ENCODE assay signal across 8 mouse cellular contexts in the genomic region with DNA sequence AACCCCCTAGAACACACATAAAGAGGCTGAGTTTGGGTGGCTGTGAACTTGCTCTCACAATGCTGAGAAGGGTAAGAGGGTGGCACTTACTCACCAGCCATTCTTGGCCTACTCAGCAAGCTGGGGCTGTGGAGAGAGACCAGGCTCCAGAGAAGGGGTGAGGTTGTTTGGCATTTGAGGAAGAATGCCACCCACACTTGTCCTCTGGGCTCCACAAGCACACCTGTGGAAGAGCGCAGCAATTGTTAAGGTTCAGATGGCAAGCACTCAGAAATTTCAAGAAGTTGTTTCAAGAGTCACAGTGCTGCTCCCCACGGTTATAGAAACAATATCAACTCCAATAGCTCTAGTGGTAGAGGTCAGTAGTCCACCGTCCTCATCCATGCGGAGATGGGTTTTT. TPM values are rescaled to one million over a fixed set of nuclear protein-coding genes. Genes with fewer than 3 reads are reported as not detected.
DNase-seq lines count a peak whose midpoint lies in the region; TF ChIP-seq lines count a peak whose summit lies in the region.

No protein-coding gene starts in this region.

- peaks cover 17% of the 10 kb centered on the region for H3K4me1 ChIP-seq in testis, adult 2 months (ENCODE audit: control insufficient read depth, insufficient read depth, low read length)

- no peaks in the 10 kb centered on the region for H3K27me3 ChIP-seq in testis, adult 2 months (ENCODE audit: control insufficient read depth, insufficient read depth, low read length)

- peak; percentile 2 for DNase-seq in embryo, embryonic 11 days
- DNase-seq in embryo, embryonic 9.5 days (ENCODE audit: extremely low spot score): no peak
- DNase-seq in testis, postnatal 10 days (ENCODE audit: low spot score): no peak
- peak; percentile 8 for DNase-seq in lung, postnatal 10 days
- no peak for DNase-seq in frontal cortex, postnatal 14 days (ENCODE audit: low spot score in 2 of 2)
- no peak for DNase-seq in layer of hippocampus, postnatal 25 days (ENCODE audit: extremely low spot score in 1 of 2, low spot score in 1 of 2)
- DNase-seq in T-cell, adult 2 months (ENCODE audit: low spot score): no peak

- no peak for TF ChIP-seq POLR2A in testis, adult 2 months (IDR thresholded peaks at IDR 0.05; ENCODE audit: control insufficient read depth, low read depth, low read length)

- H3K27ac ChIP-seq in testis, adult 2 months (ENCODE audit: control insufficient read depth, insufficient read depth, low read depth, low read length): peak overlapping the region; percentile 10; the same call in 1 of the 2 replicates

- TF ChIP-seq CTCF in testis, adult 2 months (IDR thresholded peaks at IDR 0.05; ENCODE audit: control insufficient read depth, insufficient read depth, insufficient replicate concordance, low read depth, low read length): no peak

- no peaks in the 10 kb centered on the region for H3K36me3 ChIP-seq in testis, adult 2 months (ENCODE audit: control insufficient read depth, insufficient read depth, low read length)

- peak overlapping the region; percentile 25 for H3K4me3 ChIP-seq in testis, adult 2 months (ENCODE audit: control insufficient read depth, low read depth, low read length)

RNA-seq across cellular contexts. Expression of gene Arhgef11, which starts 1.0 kb away (rescaled TPM):
- polyA plus RNA-seq in testis, adult 2 months (2012; rRNA removed): 15.9 and 17.5 TPM in 2 replicates
- total RNA-seq in layer of hippocampus, postnatal 25 days (2021): 10 to 100 TPM; 58.5 to 66.4 TPM

Comparison
In these comparisons a context has a peak if more than half of its experiments do, and no peak if none do; other contexts are left out.
1. DNase-seq: peak in embryo, embryonic 11 days (single experiment) and lung, postnatal 10 days (single experiment); none in embryo, embryonic 9.5 days (single experiment), testis, postnatal 10 days (single experiment), frontal cortex, postnatal 14 days (0 of 2), layer of hippocampus, postnatal 25 days (0 of 2) and T-cell, adult 2 months (single experiment).